ENCODE assay signal across 9 mouse cellular contexts in genomic region chr14:64590611-64591010, GRCm38 (mm10).
A peak's percentile ranks its signal among the peaks of the same experiment; 100 is the strongest.
DNase-seq lines count a peak whose midpoint lies in the region; ATAC-seq lines count a peak whose summit lies in the region.
"Had no signal": no experiment of that assay in that cellular context is flagged by ENCODE, and none has a peak within 500 bp of the region (broad histone marks: within the 10 kb centered on the region; RNA-seq: fewer than 3 reads in every experiment).

No protein-coding gene starts in this region.

- H3K27ac ChIP-seq in embryonic facial prominence, embryonic 10.5 days (replicated peaks), result peak overlapping the region; percentile 78
- no peak overlapping the region for H3K27ac ChIP-seq in intestine, embryonic 15.5 days
- no peak overlapping the region for H3K27ac ChIP-seq in stomach, embryonic 14.5 days (ENCODE audit: low read length)
- H3K27ac ChIP-seq: liver, embryonic 14.5 days had no signal

- peaks cover 82% of the 10 kb centered on the region for H3K4me1 ChIP-seq in embryonic facial prominence, embryonic 10.5 days
- peaks cover 18% of the 10 kb centered on the region for H3K4me1 ChIP-seq in intestine, embryonic 15.5 days (replicated peaks)
- peaks cover 15% of the 10 kb centered on the region; the same call in 1 of the 2 replicates for H3K4me1 ChIP-seq in stomach, embryonic 14.5 days (ENCODE audit: control insufficient read depth, insufficient read depth, low read length)

- peak overlapping the region; percentile 28; the same call in 1 of the 2 replicates for H3K4me2 ChIP-seq in intestine, embryonic 15.5 days (replicated peaks)
- no peak overlapping the region for H3K4me2 ChIP-seq in stomach, embryonic 14.5 days (replicated peaks; ENCODE audit: low read depth, low read length)

- H3K9me3 ChIP-seq in embryonic facial prominence, embryonic 10.5 days, result no peaks in the 10 kb centered on the region
- no peaks in the 10 kb centered on the region for H3K9me3 ChIP-seq in intestine, embryonic 15.5 days
- H3K9me3 ChIP-seq in stomach, embryonic 14.5 days (ENCODE audit: control insufficient read depth, low read depth, low read length), result no peaks in the 10 kb centered on the region

- ATAC-seq in intestine, embryonic 15.5 days, result no peak
- ATAC-seq in stomach, embryonic 14.5 days (ENCODE audit: insufficient number of reproducible peaks, insufficient read depth, low FRiP score, low read depth), result no peak
- ATAC-seq in megakaryocyte, adult 5-6 weeks (ENCODE audit: poor library complexity, severe bottlenecking), result no peak

- no peak overlapping the region for H3K9ac ChIP-seq in intestine, embryonic 15.5 days
- H3K9ac ChIP-seq in stomach, embryonic 14.5 days (replicated peaks; ENCODE audit: low read depth, low read length), result no peak overlapping the region
- H3K9ac ChIP-seq: liver, embryonic 14.5 days had no signal

- peak overlapping the region; percentile 61 for H3K4me3 ChIP-seq in embryonic facial prominence, embryonic 10.5 days
- H3K4me3 ChIP-seq in intestine, embryonic 15.5 days (replicated peaks), result no peak overlapping the region
- peak overlapping the region; percentile 3; the same call in 1 of the 2 replicates for H3K4me3 ChIP-seq in stomach, embryonic 14.5 days (ENCODE audit: low read depth, low read length)

- no peaks in the 10 kb centered on the region for H3K36me3 ChIP-seq in embryonic facial prominence, embryonic 10.5 days (replicated peaks)
- no peaks in the 10 kb centered on the region for H3K36me3 ChIP-seq in intestine, embryonic 15.5 days
- H3K36me3 ChIP-seq in stomach, embryonic 14.5 days (ENCODE audit: control insufficient read depth, insufficient read depth, low read length), result no peaks in the 10 kb centered on the region

- H3K27me3 ChIP-seq in embryonic facial prominence, embryonic 10.5 days (replicated peaks; ENCODE audit: low read depth, poor library complexity, severe bottlenecking), result peaks cover 100% of the 10 kb centered on the region
- H3K27me3 ChIP-seq in intestine, embryonic 15.5 days (replicated peaks), result peaks cover 83% of the 10 kb centered on the region
- peaks cover 48% of the 10 kb centered on the region for H3K27me3 ChIP-seq in stomach, embryonic 14.5 days (ENCODE audit: control insufficient read depth, insufficient read depth, low read length)

- DNase-seq in left cerebral cortex, postnatal 4 days, result peak; percentile 39
- no peak for DNase-seq in left cerebral cortex, adult 18-20 months (ENCODE audit: low spot score in 2 of 2)
- DNase-seq in embryonic facial prominence, embryonic 10.5 days (ENCODE audit: low spot score), result peak; percentile 39
- DNase-seq in frontal cortex, postnatal 14 days (ENCODE audit: low spot score in 2 of 2), result no peak
- DNase-seq: heart, adult 18-20 months had no signal

- WGBS in embryonic facial prominence, embryonic 10.5 days, result 1% methylated on average over 15 of the region's 15 CpGs
- WGBS in intestine, embryonic 15.5 days, result 2% methylated on average over 15 of the region's 15 CpGs
- WGBS in stomach, embryonic 14.5 days, result 2% methylated on average over 15 of the region's 15 CpGs

- intact Hi-C loops in left cerebral cortex, postnatal 4 days (cut with DNase I), result no loop called here

Comparison
In these comparisons a context has a peak if more than half of its experiments do, and no peak if none do; other contexts are left out.
1. DNase-seq: peak in left cerebral cortex, postnatal 4 days (single experiment) and embryonic facial prominence, embryonic 10.5 days (single experiment); none in left cerebral cortex, adult 18-20 months (0 of 2) and frontal cortex, postnatal 14 days (0 of 2).